Mouse (Mus musculus) spleen, adult 2 months (tissue): ENCODE measurements around the gene Cdc34b.

Source experiments
- CTCF ChIP-seq: fragments of 200-500 bp; IDR thresholded peaks from 2 replicates; pipeline ENCODE4 v1.5.1; 2011; ENCODE audit warnings: mild to moderate bottlenecking, inconsistent platforms; ENCODE audit not compliant: insufficient read depth, insufficient read length, insufficient replicate concordance; ENCODE audit errors: extremely low read depth
- POLR2A ChIP-seq: fragments of 200-500 bp; IDR thresholded peaks from 2 replicates; pipeline ENCODE4 v1.6.1; 2011; ENCODE audit warnings: low read depth, low read length, inconsistent platforms

GRCm38 (mm10) chr11:94695508-94695907, 46.1 kb upstream of the Cdc34b start:
- TF ChIP-seq CTCF, result no peak
- TF ChIP-seq POLR2A, result no peak
